In the genomic region with DNA sequence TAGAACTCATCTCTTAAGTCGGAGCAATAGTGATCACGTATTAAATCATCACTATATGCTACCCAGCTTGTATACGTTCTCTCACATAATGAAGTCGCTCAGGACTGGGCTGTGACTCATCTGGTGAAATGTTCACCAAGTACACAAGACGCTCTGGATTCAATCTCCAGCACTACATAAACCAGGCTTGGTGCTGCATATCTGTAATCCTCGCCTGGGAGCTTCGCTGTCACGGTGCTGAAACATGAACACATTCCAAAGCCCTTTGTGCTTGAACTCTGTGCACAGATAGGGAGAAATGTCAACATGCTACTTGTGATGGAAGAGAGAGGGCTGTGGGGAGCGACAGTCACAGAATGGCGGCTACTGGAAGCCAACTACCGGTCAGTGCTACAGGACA, we compare ENCODE assay signal across 28 mouse cellular contexts. TPM values are rescaled to one million over a fixed set of nuclear protein-coding genes. Genes with fewer than 3 reads are reported as not detected.
DNase-seq lines count a peak whose midpoint lies in the region; ATAC-seq lines count a peak whose summit lies in the region.
"Had no signal": no experiment of that assay in that cellular context is flagged by ENCODE, and none has a peak within 500 bp of the region (broad histone marks: within the 10 kb centered on the region; RNA-seq: fewer than 3 reads in every experiment).

No protein-coding gene starts in this region.

- H3K9ac ChIP-seq in heart, embryonic 15.5 days: no peak overlapping the region
- H3K9ac ChIP-seq in lung, embryonic 15.5 days: no peak overlapping the region
- H3K9ac ChIP-seq: embryonic facial prominence, embryonic 15.5 days; forebrain, embryonic 12.5 days; forebrain, postnatal 0 days; hindbrain, embryonic 15.5 days had no signal

- H3K27me3 ChIP-seq in heart, embryonic 15.5 days: no peaks in the 10 kb centered on the region
- H3K27me3 ChIP-seq in lung, embryonic 15.5 days: no peaks in the 10 kb centered on the region
- H3K27me3 ChIP-seq: CH12.LX; embryonic facial prominence, embryonic 15.5 days; forebrain, embryonic 12.5 days; hindbrain, embryonic 15.5 days had no signal

- peak; percentile 45; the same call in 1 of the 2 replicates for ATAC-seq in frontal cortex, adult (ENCODE audit: low TSS enrichment)
- ATAC-seq in heart, embryonic 15.5 days (replicated peaks; ENCODE audit: insufficient number of reproducible peaks, insufficient read depth, low FRiP score, low read depth): peak; percentile 75; the same call in 1 of the 2 replicates
- peak; percentile 85 for ATAC-seq in lung, embryonic 15.5 days (ENCODE audit: borderline replicate concordance, extremely low read depth, low FRiP score, low TSS enrichment)
- ATAC-seq: activated CD4-positive, CD25-positive, alpha-beta regulatory T cell, adult 4 months; forebrain, postnatal 0 days; inflammation-experienced regulatory T-cells, adult 6 months; midbrain, embryonic 16.5 days had no signal

- 0 out of 2 replicates have a peak, but pooled peaks cover 4% of the 10 kb centered on the region for H3K4me1 ChIP-seq in heart, embryonic 15.5 days (replicated peaks)
- no peaks in the 10 kb centered on the region for H3K4me1 ChIP-seq in lung, embryonic 15.5 days
- H3K4me1 ChIP-seq: embryonic facial prominence, embryonic 10.5 days; embryonic facial prominence, embryonic 15.5 days; forebrain, embryonic 12.5 days; hindbrain, embryonic 10.5 days; hindbrain, embryonic 15.5 days had no signal

- H3K36me3 ChIP-seq in heart, embryonic 15.5 days: peaks cover 59% of the 10 kb centered on the region
- peaks cover 72% of the 10 kb centered on the region for H3K36me3 ChIP-seq in lung, embryonic 15.5 days

- no peak overlapping the region for H3K4me3 ChIP-seq in heart, embryonic 15.5 days
- H3K4me3 ChIP-seq in lung, embryonic 15.5 days: no peak overlapping the region
- H3K4me3 ChIP-seq: embryonic facial prominence, embryonic 10.5 days; embryonic facial prominence, embryonic 15.5 days; forebrain, embryonic 12.5 days; heart, adult 2 months; hindbrain, embryonic 10.5 days; hindbrain, embryonic 15.5 days had no signal

- H3K4me2 ChIP-seq in heart, embryonic 15.5 days: no peak overlapping the region
- no peak overlapping the region for H3K4me2 ChIP-seq in lung, embryonic 15.5 days
- H3K4me2 ChIP-seq: embryonic facial prominence, embryonic 15.5 days; forebrain, embryonic 12.5 days; hindbrain, embryonic 15.5 days; midbrain, embryonic 11.5 days had no signal

- DNase-seq in frontal cortex, postnatal 25 days (ENCODE audit: low spot score in 2 of 2): no peak
- DNase-seq in heart, adult 9 months (ENCODE audit: low spot score in 2 of 2): no peak
- DNase-seq in lung, postnatal 14 days: no peak
- DNase-seq in brain, adult 2 months (ENCODE audit: low read depth, low spot score): peak; percentile 41
- no peak for DNase-seq in thymus, postnatal 14 days
- DNase-seq: adrenal gland, adult 2 months; adrenal gland, postnatal 36 days; cerebellum, adult 2 months; cerebellum, postnatal 14 days; forebrain, postnatal 0 days; gastrocnemius, postnatal 14 days; heart, adult 2 months; kidney, adult 11 months; kidney, postnatal 25 days; liver had no signal

- H3K27ac ChIP-seq in heart, embryonic 15.5 days: peak overlapping the region; percentile 10; the same call in 1 of the 2 replicates
- no peak overlapping the region for H3K27ac ChIP-seq in lung, embryonic 15.5 days
- H3K27ac ChIP-seq: embryonic facial prominence, embryonic 10.5 days; embryonic facial prominence, embryonic 15.5 days; forebrain, embryonic 12.5 days; heart, adult 2 months; hindbrain, embryonic 10.5 days; hindbrain, embryonic 15.5 days had no signal

- no peaks in the 10 kb centered on the region for H3K9me3 ChIP-seq in heart, embryonic 15.5 days (replicated peaks)
- no peaks in the 10 kb centered on the region for H3K9me3 ChIP-seq in lung, embryonic 15.5 days
- H3K9me3 ChIP-seq: embryonic facial prominence, embryonic 10.5 days; embryonic facial prominence, embryonic 15.5 days; forebrain, embryonic 12.5 days; hindbrain, embryonic 10.5 days; hindbrain, embryonic 15.5 days had no signal

- 36% methylated on average over 11 of the region's 11 CpGs for WGBS in heart, embryonic 15.5 days
- WGBS in lung, embryonic 15.5 days: 60% methylated on average over 11 of the region's 11 CpGs

RNA-seq across cellular contexts. Expression of a gene that starts 52.6 kb away (rescaled TPM):
- 26.7 and 40.0 TPM in 2 replicates for polyA plus RNA-seq in heart, embryonic 15.5 days (2015; fragmentation: Nextera tagmentation; extraction: Ambion mirVana)
- polyA plus RNA-seq in lung, embryonic 15.5 days (2015; fragmentation: Nextera tagmentation; extraction: Ambion mirVana): 52.6 and 57.2 TPM in 2 replicates
